Mouse (Mus musculus): ENCODE results near the gene Cdkn2c.

GRCm38 (mm10) chr4:109654701-109655100 is 12.3 kb downstream of the Cdkn2c start:
- TF ChIP-seq CTCF (conservative IDR thresholded peaks at IDR 0.05; ENCODE audit: low read length) (no peak), POU5F1 (IDR thresholded peaks at IDR 0.05; ENCODE audit: borderline replicate concordance, low read length) (no peak), NANOG (IDR thresholded peaks at IDR 0.05; ENCODE audit: borderline replicate concordance, low read length) (no peak)
